Mouse (Mus musculus) G1E (cell line): Measurements from ENCODE around the gene Psmb1.

Experiments
- GATA1 ChIP-seq: IDR thresholded peaks from 2 replicates; pipeline ENCODE4 v1.6.1; 2012; ENCODE audit warnings: borderline replicate concordance, low read length, inconsistent platforms, mixed read lengths
- POLR2AphosphoS5 ChIP-seq: IDR thresholded peaks from 2 replicates; pipeline ENCODE4 v1.6.1; 2012; ENCODE audit warnings: low read depth, low read length, inconsistent platforms; ENCODE audit not compliant: insufficient replicate concordance

DNA sequence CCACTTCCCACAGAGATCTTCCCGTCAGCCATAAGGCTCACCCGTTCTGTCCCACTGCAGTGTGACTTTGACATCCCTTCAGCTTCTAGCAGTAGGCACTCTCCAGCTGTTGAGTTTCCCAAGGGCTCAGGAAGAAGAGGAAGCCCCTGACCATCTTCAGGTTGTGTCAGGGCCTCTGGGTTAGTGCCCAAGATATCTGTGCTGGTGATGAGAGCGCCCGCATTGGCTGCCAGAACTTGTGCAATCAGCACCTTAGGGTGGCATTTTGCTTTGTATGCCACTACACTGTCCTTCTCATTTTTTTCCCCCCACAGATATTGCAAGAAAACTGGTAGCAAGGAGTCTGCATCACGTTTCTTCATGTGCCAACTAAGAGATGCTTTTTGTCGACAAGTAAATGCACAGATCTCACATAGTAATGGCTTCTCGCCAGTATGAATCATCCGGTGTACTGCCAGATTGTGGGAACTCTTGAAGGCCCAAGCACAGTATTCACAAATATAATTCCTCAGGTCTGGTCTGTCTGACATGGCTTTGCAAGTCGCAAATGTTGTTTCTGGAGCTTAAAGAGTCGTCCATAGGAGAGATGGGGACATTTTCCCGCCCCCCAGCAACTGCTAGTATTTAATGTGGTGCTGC lies 35.7 kb upstream of the Psmb1 start:
- TF ChIP-seq GATA1 (no peak), POLR2AphosphoS5 (no peak)
